Mouse (Mus musculus) lung, adult 2 months (tissue): ENCODE measurements around the gene Uso1.

Source experiments
- CTCF ChIP-seq: fragments of 200-500 bp; IDR thresholded peaks from 2 replicates; pipeline ENCODE4 v1.5.1; 2011; ENCODE audit warnings: mild to moderate bottlenecking, low read length, control low read depth; ENCODE audit not compliant: insufficient read depth
- POLR2A ChIP-seq: fragments of 200-500 bp; IDR thresholded peaks from 2 replicates; pipeline ENCODE4 v1.6.1; 2011; ENCODE audit warnings: low read depth, mild to moderate bottlenecking, control low read depth, low read length, borderline replicate concordance; ENCODE audit errors: extremely low read depth

GRCm38 (mm10) chr5:92148248-92148647 lies 10.5 kb downstream of the Uso1 start:
- no peak for TF ChIP-seq POLR2A
- no peak for TF ChIP-seq CTCF
